Mouse (Mus musculus) olfactory bulb, adult 2 months (tissue): ENCODE results near the gene Cnpy1.

ENCODE experiments used
- CTCF ChIP-seq: fragments of 200-500 bp; IDR thresholded peaks from 2 replicates; pipeline ENCODE4 v1.5.1; 2012; ENCODE audit warnings: low read depth, mild to moderate bottlenecking, low read length, moderate library complexity; ENCODE audit not compliant: insufficient read depth
- POLR2A ChIP-seq: fragments of 200-500 bp; IDR thresholded peaks from 2 replicates; pipeline ENCODE4 v1.6.1; 2012; ENCODE audit warnings: mild to moderate bottlenecking, low read depth, low read length, moderate library complexity; ENCODE audit not compliant: insufficient read depth

DNA sequence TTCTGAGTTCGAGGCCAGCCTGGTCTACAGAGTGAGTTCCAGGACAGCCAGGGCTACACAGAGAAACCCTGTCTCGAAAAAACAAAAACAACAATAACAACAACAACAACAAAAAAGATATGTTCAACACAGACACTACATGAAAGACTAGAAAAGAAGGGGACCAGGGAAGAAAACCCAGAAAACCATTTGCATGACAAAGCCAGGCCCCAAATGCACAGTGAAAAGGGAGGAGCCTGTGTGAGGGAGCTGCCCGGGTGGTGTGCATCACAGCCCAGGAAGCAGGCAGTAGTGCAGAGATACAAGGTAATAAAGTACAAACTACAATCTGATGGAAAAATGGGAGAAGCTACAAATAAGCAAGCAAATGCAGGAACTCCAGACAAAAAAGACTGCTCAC is 13.5 kb downstream of the Cnpy1 start:
- TF ChIP-seq POLR2A = no peak
- TF ChIP-seq CTCF = no peak
